Mouse (Mus musculus): ENCODE measurements around the gene Sult2b1. TPM values are rescaled to one million over a fixed set of nuclear protein-coding genes. Genes with fewer than 3 reads are reported as not detected.
A peak's percentile ranks its signal among the peaks of the same experiment; 100 is the strongest.

The Sult2b1 gene
- polyA plus RNA-seq, 1 experiment from 2014 or later = 1.5 TPM

DNA sequence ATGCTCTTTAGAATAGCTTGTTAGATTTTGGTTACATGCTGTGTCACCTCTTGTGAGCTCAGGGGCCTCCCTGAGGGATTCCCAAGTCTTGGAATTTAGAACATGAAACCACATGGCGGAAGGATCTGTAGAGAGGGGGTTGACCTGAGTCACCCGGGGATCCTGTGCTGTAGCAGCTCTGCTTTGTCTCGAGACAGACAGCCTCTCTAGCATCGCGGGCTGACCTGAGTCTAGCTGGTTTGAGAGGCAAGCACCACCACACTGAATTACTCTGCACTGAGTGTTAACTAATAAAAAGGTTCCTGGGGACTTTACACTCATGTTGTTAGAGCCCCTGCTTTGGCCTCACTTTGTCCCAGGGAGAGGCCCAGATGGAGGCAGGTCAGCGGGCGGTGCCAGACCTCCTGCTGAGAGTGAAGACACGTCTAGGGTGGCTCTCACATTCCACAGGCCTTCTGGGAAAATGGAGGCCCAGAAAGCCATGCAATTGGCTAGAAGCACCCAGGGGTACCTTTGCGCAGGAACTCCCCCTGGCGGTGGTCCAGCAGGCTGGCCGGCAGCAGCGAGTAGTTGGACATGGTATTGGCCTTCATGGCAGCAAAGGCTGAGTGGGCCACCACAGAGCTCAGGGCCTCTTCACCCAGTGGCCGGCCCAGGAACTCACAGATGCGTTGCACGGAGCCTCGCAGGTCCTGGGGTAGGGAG lies 53.6 kb downstream of the Sult2b1 start:
- WGBS = 15% methylated on average over 16 of the region's 16 CpGs
- ATAC-seq (ENCODE audit: low FRiP score) = peak; percentile 50; the same call in 1 of the 2 replicates
- Histone ChIP-seq H3K27ac (ENCODE audit: low read depth, low read length) (no peak overlapping the region), H3K4me3 (ENCODE audit: low read depth, low read length) (no peak overlapping the region), H3K9ac (ENCODE audit: low read length) (no peak overlapping the region), H3K4me1 (ENCODE audit: control insufficient read depth, insufficient read depth, low read length) (no peaks in the 10 kb centered on the region), H3K27me3 (ENCODE audit: control insufficient read depth, insufficient read depth, low read length) (no peaks in the 10 kb centered on the region), H3K36me3 (ENCODE audit: control insufficient read depth, insufficient read depth, low read length) (peaks cover 5% of the 10 kb centered on the region; the same call in 1 of the 2 replicates), H3K9me3 (ENCODE audit: control insufficient read depth, low read length) (no peaks in the 10 kb centered on the region), H3K4me2 (no peak overlapping the region)
- peak; percentile 93 for DNase-seq (ENCODE audit: low spot score, missing footprints)

GRCm38 (mm10) chr7:45727625-45728024 lies 56.8 kb downstream of the Sult2b1 start:
- Histone ChIP-seq H3K4me1 (ENCODE audit: control insufficient read depth, insufficient read depth, low read length) (no peaks in the 10 kb centered on the region), H3K27me3 (ENCODE audit: control insufficient read depth, insufficient read depth, low read length) (no peaks in the 10 kb centered on the region), H3K36me3 (ENCODE audit: control insufficient read depth, insufficient read depth, low read length) (peaks cover 16% of the 10 kb centered on the region; the same call in 1 of the 2 replicates), H3K4me2 (no peak overlapping the region), H3K27ac (ENCODE audit: low read depth, low read length) (no peak overlapping the region), H3K4me3 (ENCODE audit: low read depth, low read length) (no peak overlapping the region), H3K9ac (ENCODE audit: low read length) (no peak overlapping the region; the same call in 1 of the 2 replicates), H3K9me3 (ENCODE audit: control insufficient read depth, low read length) (no peaks in the 10 kb centered on the region)
- 81% methylated on average over 3 of the region's 3 CpGs for WGBS
- no peak for DNase-seq (ENCODE audit: low spot score, missing footprints)
- ATAC-seq (ENCODE audit: low FRiP score) = no peak

DNA sequence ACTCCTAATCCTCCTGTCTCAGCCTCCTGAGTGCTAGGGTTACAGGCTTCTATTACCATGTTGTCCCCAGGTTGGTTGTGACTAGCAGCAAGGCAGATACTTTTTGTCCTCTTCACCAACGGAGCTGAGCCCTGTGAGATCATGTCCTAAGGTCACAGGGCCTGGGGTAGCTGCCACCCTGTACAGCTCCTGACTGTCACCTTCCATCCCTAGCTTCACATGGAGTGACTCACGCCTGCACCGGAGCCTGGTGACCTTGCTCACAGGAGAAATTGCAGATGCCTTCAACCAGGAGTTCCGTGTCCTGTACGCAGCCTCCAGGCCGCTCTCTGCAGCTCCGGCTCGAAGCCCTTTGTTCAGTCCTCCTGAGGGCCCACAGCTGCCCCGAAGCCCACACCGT lies 58.0 kb downstream of the Sult2b1 start:
- Histone ChIP-seq H3K27ac (ENCODE audit: low read depth, low read length) (no peak overlapping the region), H3K4me3 (ENCODE audit: low read depth, low read length) (no peak overlapping the region), H3K9ac (ENCODE audit: low read length) (no peak overlapping the region), H3K4me1 (ENCODE audit: control insufficient read depth, insufficient read depth, low read length) (no peaks in the 10 kb centered on the region), H3K27me3 (ENCODE audit: control insufficient read depth, insufficient read depth, low read length) (no peaks in the 10 kb centered on the region), H3K36me3 (ENCODE audit: control insufficient read depth, insufficient read depth, low read length) (peaks cover 20% of the 10 kb centered on the region), H3K9me3 (ENCODE audit: control insufficient read depth, low read length) (no peaks in the 10 kb centered on the region), H3K4me2 (no peak overlapping the region)
- 91% methylated on average over 10 of the region's 10 CpGs for WGBS
- ATAC-seq (ENCODE audit: low FRiP score) = no peak
- DNase-seq (ENCODE audit: low spot score, missing footprints) = no peak

GRCm38 (mm10) chr7:45725713-45726112 lies 58.8 kb downstream of the Sult2b1 start, which contains the start of gene Spaca4:
Gene Spaca4 (minus strand): TSS chr7:45725813.
- no peak for ATAC-seq (ENCODE audit: low FRiP score)
- Histone ChIP-seq H3K27ac (ENCODE audit: low read depth, low read length) (no peak within 1 kb of the TSS), H3K4me1 (ENCODE audit: control insufficient read depth, insufficient read depth, low read length) (no peaks in the 10 kb centered on the region), H3K4me2 (no peak within 1 kb of the TSS), H3K4me3 (ENCODE audit: low read depth, low read length) (no peak within 1 kb of the TSS), H3K9ac (ENCODE audit: low read length) (no peak within 1 kb of the TSS), H3K9me3 (ENCODE audit: control insufficient read depth, low read length) (no peaks in the 10 kb centered on the region), H3K27me3 (ENCODE audit: control insufficient read depth, insufficient read depth, low read length) (no peaks in the 10 kb centered on the region), H3K36me3 (ENCODE audit: control insufficient read depth, insufficient read depth, low read length) (peaks cover 24% of the 10 kb centered on the region)
- DNase-seq (ENCODE audit: low spot score, missing footprints) = no peak
- 87% methylated on average over 11 of the region's 11 CpGs for WGBS

DNA sequence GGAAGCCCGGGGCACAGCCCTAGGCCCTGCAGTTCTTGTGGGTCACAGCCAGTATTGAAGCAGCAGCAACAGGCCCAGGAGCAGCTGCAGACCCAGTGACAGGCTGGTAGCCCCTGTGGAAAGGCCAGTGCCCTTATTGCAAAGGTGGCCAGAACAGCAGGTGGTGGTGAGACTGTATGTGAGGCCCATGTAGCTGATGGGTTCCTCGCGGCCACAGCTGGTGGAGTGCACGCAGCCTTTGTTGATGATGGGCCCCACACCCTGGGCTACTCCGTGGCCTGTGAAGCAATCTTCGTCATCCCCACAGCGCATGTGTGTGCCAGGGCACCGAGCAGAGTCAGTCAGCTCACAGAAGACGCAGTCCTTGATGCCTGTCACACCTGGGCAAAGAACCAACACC lies 59.3 kb downstream of the Sult2b1 start:
- H3K36me3 ChIP-seq (ENCODE audit: control insufficient read depth, insufficient read depth, low read length) = peaks cover 25% of the 10 kb centered on the region
- ATAC-seq (ENCODE audit: low FRiP score) = no peak
- no peaks in the 10 kb centered on the region for H3K27me3 ChIP-seq (ENCODE audit: control insufficient read depth, insufficient read depth, low read length)
- no peak for DNase-seq (ENCODE audit: low spot score, missing footprints)
- 92% methylated on average over 9 of the region's 9 CpGs for WGBS
- H3K4me2 ChIP-seq = no peak overlapping the region
- no peak overlapping the region for H3K27ac ChIP-seq (ENCODE audit: low read depth, low read length)
- no peak overlapping the region for H3K4me3 ChIP-seq (ENCODE audit: low read depth, low read length)
- H3K9me3 ChIP-seq (ENCODE audit: control insufficient read depth, low read length) = no peaks in the 10 kb centered on the region
- no peak overlapping the region for H3K9ac ChIP-seq (ENCODE audit: low read length)
- no peaks in the 10 kb centered on the region for H3K4me1 ChIP-seq (ENCODE audit: control insufficient read depth, insufficient read depth, low read length)

DNA sequence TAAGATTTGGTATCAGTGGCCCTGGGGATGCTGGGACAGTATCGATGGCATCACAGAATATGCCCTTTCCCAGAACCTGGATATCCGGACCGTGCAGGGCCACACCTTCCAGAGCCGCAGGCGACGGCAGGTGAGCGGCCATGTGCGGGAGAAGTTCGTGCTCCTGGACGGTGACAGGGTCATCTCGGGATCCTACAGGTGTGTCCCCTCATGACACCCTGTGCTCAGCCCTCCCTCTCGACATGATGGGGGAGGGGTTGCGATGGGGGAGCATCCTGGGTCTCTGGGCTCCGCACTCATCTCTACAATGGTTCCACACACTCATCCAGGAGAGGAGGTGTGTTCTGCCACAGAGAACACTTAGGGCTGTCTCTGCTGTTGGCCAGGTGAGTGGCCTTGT lies 60.7 kb downstream of the Sult2b1 start:
- WGBS = 94% methylated on average over 14 of the region's 14 CpGs
- no peak for DNase-seq (ENCODE audit: low spot score, missing footprints)
- no peaks in the 10 kb centered on the region for H3K27me3 ChIP-seq (ENCODE audit: control insufficient read depth, insufficient read depth, low read length)
- no peak for ATAC-seq (ENCODE audit: low FRiP score)
- H3K4me3 ChIP-seq (ENCODE audit: low read depth, low read length) = no peak overlapping the region
- peaks cover 32% of the 10 kb centered on the region for H3K36me3 ChIP-seq (ENCODE audit: control insufficient read depth, insufficient read depth, low read length)
- no peak overlapping the region for H3K9ac ChIP-seq (ENCODE audit: low read length)
- H3K4me1 ChIP-seq (ENCODE audit: control insufficient read depth, insufficient read depth, low read length) = peaks cover 12% of the 10 kb centered on the region
- no peak overlapping the region for H3K4me2 ChIP-seq
- H3K27ac ChIP-seq (ENCODE audit: low read depth, low read length) = no peak overlapping the region
- no peaks in the 10 kb centered on the region for H3K9me3 ChIP-seq (ENCODE audit: control insufficient read depth, low read length)

GRCm38 (mm10) chr7:45723301-45723700 lies 61.2 kb downstream of the Sult2b1 start:
- Histone ChIP-seq H3K4me2 (no peak overlapping the region), H3K9ac (ENCODE audit: low read length) (no peak overlapping the region), H3K4me1 (ENCODE audit: control insufficient read depth, insufficient read depth, low read length) (peaks cover 14% of the 10 kb centered on the region), H3K4me3 (ENCODE audit: low read depth, low read length) (no peak overlapping the region), H3K27me3 (ENCODE audit: control insufficient read depth, insufficient read depth, low read length) (no peaks in the 10 kb centered on the region), H3K27ac (ENCODE audit: low read depth, low read length) (no peak overlapping the region), H3K9me3 (ENCODE audit: control insufficient read depth, low read length) (no peaks in the 10 kb centered on the region), H3K36me3 (ENCODE audit: control insufficient read depth, insufficient read depth, low read length) (peaks cover 32% of the 10 kb centered on the region)
- DNase-seq (ENCODE audit: low spot score, missing footprints) = no peak
- 92% methylated on average over 4 of the region's 4 CpGs for WGBS
- ATAC-seq (ENCODE audit: low FRiP score) = no peak

DNA sequence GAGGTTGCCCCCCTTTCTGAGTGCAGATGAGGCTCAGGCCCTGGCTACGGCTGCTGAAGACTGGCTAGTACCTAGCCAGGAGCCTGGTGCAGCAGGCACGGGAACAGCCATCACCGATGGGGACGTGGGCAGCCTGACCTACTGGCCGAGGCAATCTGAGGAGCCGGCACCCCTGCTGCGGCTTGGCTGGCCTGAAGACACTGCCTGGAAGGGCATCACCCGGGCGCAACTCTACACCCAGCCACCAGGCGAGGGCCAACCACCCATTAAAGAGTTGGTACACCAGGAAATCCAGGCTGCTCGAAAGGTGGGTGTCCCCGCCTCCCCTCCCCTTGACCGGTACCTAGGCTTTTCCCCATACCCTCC lies 62.1 kb downstream of the Sult2b1 start:
- Histone ChIP-seq H3K4me1 (ENCODE audit: control insufficient read depth, insufficient read depth, low read length) (peaks cover 14% of the 10 kb centered on the region), H3K27ac (ENCODE audit: low read depth, low read length) (no peak overlapping the region), H3K27me3 (ENCODE audit: control insufficient read depth, insufficient read depth, low read length) (no peaks in the 10 kb centered on the region), H3K36me3 (ENCODE audit: control insufficient read depth, insufficient read depth, low read length) (peaks cover 32% of the 10 kb centered on the region), H3K4me2 (no peak overlapping the region), H3K9me3 (ENCODE audit: control insufficient read depth, low read length) (no peaks in the 10 kb centered on the region), H3K9ac (ENCODE audit: low read length) (no peak overlapping the region), H3K4me3 (ENCODE audit: low read depth, low read length) (no peak overlapping the region)
- DNase-seq (ENCODE audit: low spot score, missing footprints) (peak; percentile 82), ATAC-seq (ENCODE audit: low FRiP score) (no peak)
- 77% methylated on average over 13 of the region's 13 CpGs for WGBS

GRCm38 (mm10) chr7:45721642-45722347 lies 62.7 kb downstream of the Sult2b1 start:
- no peak overlapping the region for H3K27ac ChIP-seq (ENCODE audit: low read depth, low read length)
- no peak overlapping the region for H3K9ac ChIP-seq (ENCODE audit: low read length)

More at GRCm38 (mm10) chr7:45721642-45722347, 62.7 kb downstream of the Sult2b1 start:
- Histone ChIP-seq H3K27me3 (ENCODE audit: control insufficient read depth, insufficient read depth, low read length) (no peaks in the 10 kb centered on the region), H3K4me1 (ENCODE audit: control insufficient read depth, insufficient read depth, low read length) (peaks cover 19% of the 10 kb centered on the region), H3K9me3 (ENCODE audit: control insufficient read depth, low read length) (no peaks in the 10 kb centered on the region), H3K4me2 (no peak overlapping the region), H3K4me3 (ENCODE audit: low read depth, low read length) (no peak overlapping the region), H3K36me3 (ENCODE audit: control insufficient read depth, insufficient read depth, low read length) (peaks cover 32% of the 10 kb centered on the region)
- DNase-seq (ENCODE audit: low spot score, missing footprints) (no peak), ATAC-seq (ENCODE audit: low FRiP score) (no peak)
- 79% methylated on average over 13 of the region's 13 CpGs for WGBS
